Mouse (Mus musculus): Measurements from ENCODE around the gene Taar4. TPM values are rescaled to one million over a fixed set of nuclear protein-coding genes. Genes with fewer than 3 reads are reported as not detected.
A peak's percentile ranks its signal among the peaks of the same experiment; 100 is the strongest.

The Taar4 gene
- total RNA-seq, 2 experiments from 2014 or later = not detected

DNA sequence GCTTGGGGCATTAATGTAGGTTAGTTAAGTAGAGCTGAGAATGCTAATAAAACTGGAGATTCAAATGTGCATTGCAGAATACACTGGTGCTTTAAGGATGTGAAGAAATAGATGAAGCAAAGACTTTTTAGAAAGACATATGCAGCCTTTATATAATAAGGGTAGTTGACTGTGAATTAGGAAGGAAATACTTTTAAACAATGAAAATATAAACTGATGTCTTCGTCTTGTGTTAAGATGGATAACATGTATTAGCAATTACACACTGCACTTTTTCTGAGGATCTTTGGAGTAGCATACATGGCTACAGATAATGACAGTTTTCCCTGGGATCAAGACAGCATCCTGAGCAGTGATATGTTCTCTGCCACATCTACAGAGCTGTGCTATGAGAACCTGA is 39.3 kb downstream of the Taar4 start, which contains the start of gene Taar7b:
TSS of gene Taar7b (plus strand) at position 301 of the 400 bp plus-strand sequence.
- ATAC-seq (replicated peaks; ENCODE audit: low FRiP score, poor library complexity, severe bottlenecking) = no peak

DNA sequence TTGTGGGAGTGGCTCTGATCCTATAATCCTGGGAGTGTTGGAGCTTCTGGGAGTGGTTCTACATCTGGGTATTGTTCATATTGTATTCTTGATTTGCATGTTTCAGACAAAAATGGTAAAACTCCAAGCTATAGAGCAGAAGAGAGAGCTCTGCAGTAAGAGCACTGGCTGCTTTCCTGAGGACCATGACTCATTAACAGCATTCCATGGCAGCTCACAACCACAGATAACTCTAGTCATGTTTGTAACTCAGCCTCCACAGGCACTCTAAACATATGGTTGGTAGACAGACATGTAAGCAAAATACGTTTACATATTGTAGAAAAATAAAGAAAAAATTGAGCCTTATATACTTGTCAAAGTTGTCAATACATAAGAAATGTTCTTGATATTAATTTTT is 46.1 kb downstream of the Taar4 start:
- peak; percentile 80 for ATAC-seq (replicated peaks; ENCODE audit: low FRiP score, poor library complexity, severe bottlenecking)

GRCm38 (mm10) chr10:24007034-24007433 is 46.7 kb downstream of the Taar4 start:
- peak; percentile 88 for ATAC-seq (replicated peaks; ENCODE audit: low FRiP score, poor library complexity, severe bottlenecking)

GRCm38 (mm10) chr10:24008143-24008542 is 47.8 kb downstream of the Taar4 start:
- 0 out of 2 replicates have a peak, but pooled peaks have one; percentile 47 for ATAC-seq (replicated peaks; ENCODE audit: low FRiP score, poor library complexity, severe bottlenecking)

Other genes with a start within 250 kb of the Taar4 start
- 1,063 and 1,343 TPM in 2 replicates for gene Rps12, start 173.2 kb upstream of the Taar4 start, total RNA-seq (2015; ENCODE audit: low replicate concordance)
- 294 and 583 TPM in 2 replicates for gene Rps12, start 173.2 kb upstream of the Taar4 start, total RNA-seq (2017; ENCODE audit: low replicate concordance)
- gene Slc18b1, start 163.5 kb upstream of the Taar4 start, total RNA-seq (2015; ENCODE audit: low replicate concordance) = not detected in 2 replicates
- gene Slc18b1, start 163.5 kb upstream of the Taar4 start, total RNA-seq (2017; ENCODE audit: low replicate concordance) = not detected in 2 replicates
- gene Vnn3, start 109.0 kb upstream of the Taar4 start, total RNA-seq (2015; ENCODE audit: low replicate concordance) = not detected in 2 replicates
- 4.5 TPM in 2 replicates for gene Vnn3, start 109.0 kb upstream of the Taar4 start, total RNA-seq (2017; ENCODE audit: low replicate concordance)
- not detected in 2 replicates for gene Vnn1, start 65.8 kb upstream of the Taar4 start, total RNA-seq (2015; ENCODE audit: low replicate concordance)
- gene Vnn1, start 65.8 kb upstream of the Taar4 start, total RNA-seq (2017; ENCODE audit: low replicate concordance) = not detected in 2 replicates
- gene Taar1, start 40.1 kb upstream of the Taar4 start, total RNA-seq (2015; ENCODE audit: low replicate concordance) = not detected in 2 replicates
- gene Taar1, start 40.1 kb upstream of the Taar4 start, total RNA-seq (2017; ENCODE audit: low replicate concordance) = not detected in 2 replicates
- not detected in 2 replicates for gene Taar2, start 21.9 kb upstream of the Taar4 start, total RNA-seq (2015; ENCODE audit: low replicate concordance)
- gene Taar2, start 21.9 kb upstream of the Taar4 start, total RNA-seq (2017; ENCODE audit: low replicate concordance) = not detected in 2 replicates
- gene Taar3, start 10.9 kb upstream of the Taar4 start, total RNA-seq (2015; ENCODE audit: low replicate concordance) = not detected in 2 replicates
- gene Taar3, start 10.9 kb upstream of the Taar4 start, total RNA-seq (2017; ENCODE audit: low replicate concordance) = not detected in 2 replicates
- gene Taar5, start 10.2 kb downstream of the Taar4 start, total RNA-seq (2015; ENCODE audit: low replicate concordance) = not detected in 2 replicates
- gene Taar5, start 10.2 kb downstream of the Taar4 start, total RNA-seq (2017; ENCODE audit: low replicate concordance) = not detected in 2 replicates
- not detected in 2 replicates for gene Taar6, start 25.2 kb downstream of the Taar4 start, total RNA-seq (2015; ENCODE audit: low replicate concordance)
- not detected in 2 replicates for gene Taar6, start 25.2 kb downstream of the Taar4 start, total RNA-seq (2017; ENCODE audit: low replicate concordance)
- not detected in 2 replicates for gene Taar7a, start 33.0 kb downstream of the Taar4 start, total RNA-seq (2015; ENCODE audit: low replicate concordance)
- not detected in 2 replicates for gene Taar7a, start 33.0 kb downstream of the Taar4 start, total RNA-seq (2017; ENCODE audit: low replicate concordance)
- gene Taar7b, start 39.4 kb downstream of the Taar4 start, total RNA-seq (2015; ENCODE audit: low replicate concordance) = not detected in 2 replicates
- not detected in 2 replicates for gene Taar7b, start 39.4 kb downstream of the Taar4 start, total RNA-seq (2017; ENCODE audit: low replicate concordance)
- not detected in 2 replicates for gene Taar7d, start 66.7 kb downstream of the Taar4 start, total RNA-seq (2015; ENCODE audit: low replicate concordance)
- gene Taar7d, start 66.7 kb downstream of the Taar4 start, total RNA-seq (2017; ENCODE audit: low replicate concordance) = not detected in 2 replicates
- gene Taar7e, start 77.1 kb downstream of the Taar4 start, total RNA-seq (2015; ENCODE audit: low replicate concordance) = not detected in 2 replicates
- gene Taar7e, start 77.1 kb downstream of the Taar4 start, total RNA-seq (2017; ENCODE audit: low replicate concordance) = not detected in 2 replicates
- gene Taar7f, start 89.0 kb downstream of the Taar4 start, total RNA-seq (2015; ENCODE audit: low replicate concordance) = not detected in 2 replicates
- not detected in 2 replicates for gene Taar7f, start 89.0 kb downstream of the Taar4 start, total RNA-seq (2017; ENCODE audit: low replicate concordance)
- gene Taar8a, start 116.0 kb downstream of the Taar4 start, total RNA-seq (2015; ENCODE audit: low replicate concordance) = not detected in 2 replicates
- not detected in 2 replicates for gene Taar8a, start 116.0 kb downstream of the Taar4 start, total RNA-seq (2017; ENCODE audit: low replicate concordance)
- not detected in 2 replicates for gene Taar8b, start 131.8 kb downstream of the Taar4 start, total RNA-seq (2015; ENCODE audit: low replicate concordance)
- not detected in 2 replicates for gene Taar8b, start 131.8 kb downstream of the Taar4 start, total RNA-seq (2017; ENCODE audit: low replicate concordance)
- gene Taar8c, start 141.4 kb downstream of the Taar4 start, total RNA-seq (2015; ENCODE audit: low replicate concordance) = not detected in 2 replicates
- gene Taar8c, start 141.4 kb downstream of the Taar4 start, total RNA-seq (2017; ENCODE audit: low replicate concordance) = not detected in 2 replicates
- gene Taar9, start 149.0 kb downstream of the Taar4 start, total RNA-seq (2015; ENCODE audit: low replicate concordance) = not detected in 2 replicates
- gene Taar9, start 149.0 kb downstream of the Taar4 start, total RNA-seq (2017; ENCODE audit: low replicate concordance) = not detected in 2 replicates
- gene Stx7, start 188.8 kb downstream of the Taar4 start, total RNA-seq (2015; ENCODE audit: low replicate concordance) = 25.1 and 25.4 TPM in 2 replicates
- gene Stx7, start 188.8 kb downstream of the Taar4 start, total RNA-seq (2017; ENCODE audit: low replicate concordance) = 23.7 and 25.3 TPM in 2 replicates